Mouse (Mus musculus): ENCODE measurements around the gene Aqp9.

DNA sequence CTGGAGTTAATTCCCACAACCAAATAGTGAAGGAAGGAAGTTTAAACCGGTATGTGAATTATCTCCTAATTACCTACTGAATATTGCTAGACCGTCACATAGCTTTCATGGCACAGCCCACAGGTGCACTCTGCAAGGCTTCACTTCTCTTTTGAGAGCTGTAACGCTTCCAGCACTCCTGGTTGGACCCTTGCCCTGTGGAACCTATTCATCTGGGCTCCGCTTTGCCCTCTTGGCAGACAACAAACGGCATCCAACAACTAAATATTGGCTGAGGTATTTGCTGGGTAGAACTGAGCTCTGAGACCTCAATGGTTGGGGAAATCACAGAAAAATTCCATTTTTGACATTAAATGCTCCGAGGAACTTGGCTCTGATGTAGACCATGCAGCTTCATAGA is 55.3 kb downstream of the Aqp9 start:
- TF ChIP-seq CTCF (IDR thresholded peaks at IDR 0.05; ENCODE audit: insufficient read depth, low read length) (no peak), POLR2A (IDR thresholded peaks at IDR 0.05; ENCODE audit: borderline replicate concordance, extremely low read depth, low read depth, low read length) (no peak)

Measured in lung, adult 2 months (tissue).